Mouse (Mus musculus) testis, adult 2 months (tissue): ENCODE measurements at regions not wholly inside any gene's neighbourhood (a gene's known extent, or its start where the extent isn't known, plus 50 kb on each side); places are given as distances from the start of the nearest gene placed in this dataset.
"Not testable (repeated sequence)": the region's sequence is repeated elsewhere in the genome, so short reads cannot be mapped to it uniquely, and the experiment has no call there.

Source experiments
- CTCF ChIP-seq: fragments of 200-500 bp; IDR thresholded peaks from 2 replicates; pipeline ENCODE4 v1.5.1; 2012; ENCODE audit warnings: low read depth, mild to moderate bottlenecking, inconsistent platforms, low read length, moderate library complexity; ENCODE audit not compliant: control insufficient read depth, insufficient read depth, insufficient replicate concordance
- POLR2A ChIP-seq: fragments of 200-500 bp; IDR thresholded peaks from 2 replicates; pipeline ENCODE4 v1.6.1; 2012; ENCODE audit warnings: low read depth, mild to moderate bottlenecking, inconsistent platforms, low read length, moderate library complexity; ENCODE audit not compliant: control insufficient read depth

GRCm38 (mm10) chrX:50655380-50655779, 185.5 kb upstream of the Stk26 start:
- not testable (repeated sequence) for TF ChIP-seq POLR2A, CTCF
